In the genomic region with DNA sequence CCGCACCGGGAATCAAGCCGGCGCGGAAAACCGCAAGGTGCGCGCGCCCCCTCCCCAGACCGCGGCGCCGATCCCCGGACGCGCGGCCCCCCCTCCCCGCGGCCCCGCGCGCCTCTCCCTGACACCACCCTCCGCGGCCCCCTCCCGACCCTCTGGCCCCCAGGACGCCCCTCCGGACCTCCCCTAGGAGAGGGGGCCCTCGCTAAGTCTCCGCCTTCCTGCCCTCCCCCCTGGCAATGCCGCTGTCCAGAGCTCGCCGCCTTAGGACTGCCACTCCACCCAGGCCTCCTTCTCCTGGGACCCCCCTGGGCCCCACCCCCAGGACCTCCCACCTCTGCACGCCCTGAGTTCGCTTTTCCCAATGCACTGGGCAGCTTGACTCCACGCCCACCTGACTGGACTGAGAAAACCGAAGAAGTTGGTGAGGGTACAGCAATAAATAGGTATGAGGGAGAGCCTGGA, we compare ENCODE assay signal across 8 mouse cellular contexts. TPM values are rescaled to one million over a fixed set of nuclear protein-coding genes. Genes with fewer than 3 reads are reported as not detected.
DNase-seq lines count a peak whose midpoint lies in the region; ATAC-seq and TF ChIP-seq lines count a peak whose summit lies in the region.

Gene Gm42517, minus strand, starts transcription at position 52 of the 462 bp plus-strand sequence.

- TF ChIP-seq EP300 in lung, postnatal 0 days (IDR thresholded peaks at IDR 0.05): no peak

- WGBS in embryonic facial prominence, embryonic 14.5 days: 0% methylated on average over 8 of the region's 36 CpGs
- 1% methylated on average over 13 of the region's 36 CpGs for WGBS in intestine, embryonic 14.5 days
- under 1% methylated on average over 7 of the region's 36 CpGs for WGBS in lung, postnatal 0 days

- peak within 1 kb of the TSS; percentile 56 for H3K9ac ChIP-seq in embryonic facial prominence, embryonic 14.5 days (ENCODE audit: low read depth, low read length)
- peak within 1 kb of the TSS; percentile 32 for H3K9ac ChIP-seq in intestine, embryonic 14.5 days (ENCODE audit: low read length)
- H3K9ac ChIP-seq in lung, postnatal 0 days (replicated peaks; ENCODE audit: low read depth): no peak within 1 kb of the TSS

- no peaks in the 10 kb centered on the region for H3K36me3 ChIP-seq in embryonic facial prominence, embryonic 14.5 days (ENCODE audit: control insufficient read depth, insufficient read depth, low read length)
- H3K36me3 ChIP-seq in intestine, embryonic 14.5 days (ENCODE audit: control insufficient read depth, insufficient read depth, low read length): no peaks in the 10 kb centered on the region
- H3K36me3 ChIP-seq in lung, postnatal 0 days (ENCODE audit: insufficient read depth, low read length): no peaks in the 10 kb centered on the region

- TF ChIP-seq POLR2A in bone marrow macrophage, adult 2 months (IDR thresholded peaks at IDR 0.05; ENCODE audit: borderline replicate concordance, low read depth, low read length): no peak

- 0 out of 2 replicates have a peak, but pooled peaks cover 2% of the 10 kb centered on the region for H3K4me1 ChIP-seq in bone marrow macrophage, adult 2 months (ENCODE audit: control insufficient read depth, insufficient read depth, low read length)
- peaks cover 5% of the 10 kb centered on the region for H3K4me1 ChIP-seq in embryonic facial prominence, embryonic 14.5 days (ENCODE audit: control insufficient read depth, insufficient read depth, low read length)
- peaks cover 14% of the 10 kb centered on the region; the same call in 1 of the 2 replicates for H3K4me1 ChIP-seq in intestine, embryonic 14.5 days (replicated peaks; ENCODE audit: control insufficient read depth, insufficient read depth, low read length)
- H3K4me1 ChIP-seq in lung, postnatal 0 days (ENCODE audit: insufficient read depth, low read depth, low read length): peaks cover 14% of the 10 kb centered on the region; the same call in 1 of the 2 replicates

- TF ChIP-seq CTCF in bone marrow macrophage, adult 2 months (IDR thresholded peaks at IDR 0.05; ENCODE audit: low read depth, low read length): no peak
- no peak for TF ChIP-seq CTCF in lung, postnatal 0 days (IDR thresholded peaks at IDR 0.05)

- H3K27ac ChIP-seq in bone marrow macrophage, adult 2 months (ENCODE audit: insufficient read depth, low read depth, low read length): no peak within 1 kb of the TSS
- H3K27ac ChIP-seq in embryonic facial prominence, embryonic 14.5 days (replicated peaks; ENCODE audit: low read depth, low read length): no peak within 1 kb of the TSS
- H3K27ac ChIP-seq in intestine, embryonic 14.5 days (ENCODE audit: low read depth): no peak within 1 kb of the TSS
- no peak within 1 kb of the TSS for H3K27ac ChIP-seq in lung, postnatal 0 days (ENCODE audit: low read length)

- peak within 1 kb of the TSS; percentile 63 for H3K4me3 ChIP-seq in bone marrow macrophage, adult 2 months (ENCODE audit: insufficient read depth, low read length)
- peak within 1 kb of the TSS; percentile 55 for H3K4me3 ChIP-seq in embryonic facial prominence, embryonic 14.5 days (ENCODE audit: low read depth, low read length)
- peak within 1 kb of the TSS; percentile 45 for H3K4me3 ChIP-seq in intestine, embryonic 14.5 days (ENCODE audit: low read depth, low read length)
- peak within 1 kb of the TSS; percentile 54 for H3K4me3 ChIP-seq in lung, postnatal 0 days (ENCODE audit: low read depth, low read length)

- no peaks in the 10 kb centered on the region for H3K9me3 ChIP-seq in embryonic facial prominence, embryonic 14.5 days (ENCODE audit: control insufficient read depth, low read length)
- H3K9me3 ChIP-seq in intestine, embryonic 14.5 days (ENCODE audit: control insufficient read depth, low read length): no peaks in the 10 kb centered on the region
- H3K9me3 ChIP-seq in lung, postnatal 0 days (ENCODE audit: low read length): no peaks in the 10 kb centered on the region

- peak within 1 kb of the TSS; percentile 97 for H3K4me2 ChIP-seq in embryonic facial prominence, embryonic 14.5 days (ENCODE audit: low read depth, low read length)
- peak within 1 kb of the TSS; percentile 91 for H3K4me2 ChIP-seq in intestine, embryonic 14.5 days (ENCODE audit: low read length)
- peak within 1 kb of the TSS; percentile 92 for H3K4me2 ChIP-seq in lung, postnatal 0 days (replicated peaks; ENCODE audit: low read depth, low read length)

- no peak for DNase-seq in layer of hippocampus, adult 8-10 months (ENCODE audit: low spot score in 2 of 2)
- no peak for DNase-seq in layer of hippocampus, adult 9-11 months
- DNase-seq in embryonic facial prominence, embryonic 14.5 days (ENCODE audit: low spot score): no peak
- DNase-seq in intestine, embryonic 14.5 days (ENCODE audit: low spot score): peak; percentile 55
- DNase-seq in lung, postnatal 0 days (ENCODE audit: low spot score): no peak
- peak; percentile 23 for DNase-seq in testis, postnatal 14 days (ENCODE audit: low spot score)
- no peak for DNase-seq in thymus, postnatal 0 days (ENCODE audit: low spot score)

- no peak for ATAC-seq in embryonic facial prominence, embryonic 14.5 days (ENCODE audit: low read depth)
- ATAC-seq in intestine, embryonic 14.5 days (replicated peaks; ENCODE audit: low FRiP score, low TSS enrichment, low read depth): 0 out of 2 replicates have a peak, but pooled peaks have one; percentile 24
- no peak for ATAC-seq in lung, postnatal 0 days

- peaks cover 92% of the 10 kb centered on the region for H3K27me3 ChIP-seq in embryonic facial prominence, embryonic 14.5 days (replicated peaks; ENCODE audit: control insufficient read depth, insufficient read depth, low read length)
- H3K27me3 ChIP-seq in intestine, embryonic 14.5 days (replicated peaks; ENCODE audit: control insufficient read depth, insufficient read depth, low read length): peaks cover 99% of the 10 kb centered on the region
- peaks cover 66% of the 10 kb centered on the region for H3K27me3 ChIP-seq in lung, postnatal 0 days (replicated peaks; ENCODE audit: insufficient read depth, low read length)

RNA-seq across cellular contexts. Expression of gene Gm42517, which starts in this region (rescaled TPM):
- 10 to 100 TPM; 45.5 to 49.4 (median 47.9) TPM for total RNA-seq in layer of hippocampus, adult 8-10 months (2022)
- polyA plus RNA-seq in bone marrow macrophage, adult 2 months (2012; ENCODE audit: insufficient read depth, insufficient read length, missing spikeins): not detected in 2 replicates
- 0.21 and 0.77 TPM in 2 replicates for polyA plus RNA-seq in embryonic facial prominence, embryonic 14.5 days (2014; fragmentation: Nextera tagmentation; extraction: Ambion mirVana)
- polyA plus RNA-seq in intestine, embryonic 14.5 days (2014; fragmentation: Nextera tagmentation; extraction: Ambion mirVana): not detected in 2 replicates
- polyA plus RNA-seq in lung, postnatal 0 days (2015; fragmentation: Nextera tagmentation; extraction: Ambion mirVana): 0.06 and 0.07 TPM in 2 replicates
- not detected in 2 replicates for polyA plus RNA-seq in thymus, postnatal 0 days (2015; fragmentation: Nextera tagmentation; extraction: Ambion mirVana)

Comparison
In these comparisons a context has a peak if more than half of its experiments do, and no peak if none do; other contexts are left out.
1. Peak in DNase-seq, ATAC-seq, H3K4me3 ChIP-seq, H3K9ac ChIP-seq and H3K4me2 ChIP-seq in intestine, embryonic 14.5 days; RNA of the gene not detected or under 1 TPM.